Mouse (Mus musculus): ENCODE results near the gene Psap. TPM values are rescaled to one million over a fixed set of nuclear protein-coding genes. Genes with fewer than 3 reads are reported as not detected.

Gene Psap
- polyA plus RNA-seq, 1 experiment from 2014 or later: 235 TPM

DNA sequence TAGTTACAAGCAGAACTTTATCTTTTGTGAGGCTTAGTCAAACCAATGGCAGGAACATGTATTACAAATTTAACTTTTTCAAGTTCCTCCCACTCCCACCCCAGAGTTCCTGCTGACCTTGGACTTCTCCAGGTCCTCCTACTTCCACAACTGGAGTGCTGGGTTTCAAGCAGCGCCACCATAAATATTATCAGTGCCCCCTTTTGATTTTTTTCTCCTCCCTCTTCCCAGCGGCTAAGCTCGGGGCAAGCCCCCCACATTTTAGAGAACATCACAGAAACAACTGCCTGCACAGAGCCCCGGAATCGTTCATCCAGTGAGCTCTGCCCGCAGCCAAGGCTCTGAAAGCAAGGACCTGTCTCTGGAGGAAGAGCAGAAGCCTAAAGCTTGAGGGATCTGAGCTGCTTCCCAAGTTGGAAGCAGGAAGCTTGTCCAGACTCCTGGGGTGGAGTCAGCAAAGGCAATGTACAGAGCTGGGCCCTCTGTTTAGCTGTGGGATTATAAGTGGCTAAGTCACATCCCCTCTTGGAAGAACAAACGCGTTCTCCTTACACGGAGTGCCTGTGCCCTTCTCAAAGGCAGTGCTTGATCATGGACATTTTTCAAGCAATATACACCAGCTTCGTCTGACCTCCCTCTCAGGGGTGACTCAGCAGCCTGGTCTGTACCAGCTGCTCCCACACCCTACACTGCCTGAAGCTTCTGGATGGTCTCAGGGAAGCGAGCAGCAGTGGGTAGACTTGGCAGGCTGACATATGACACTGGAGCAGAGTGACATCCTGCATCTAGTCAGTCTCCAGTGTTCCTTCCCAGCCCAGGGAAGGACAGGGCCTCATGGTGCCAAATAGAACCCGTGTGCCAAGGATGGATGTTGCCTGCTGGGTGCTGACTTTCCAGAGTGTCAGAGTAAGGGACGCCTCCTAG lies 8.0 kb upstream of the Psap start:
- WGBS: 77% methylated on average over 13 of the region's 13 CpGs
- no peak for ATAC-seq
- H3K4me3 ChIP-seq (ENCODE audit: low read depth, low read length): no peak overlapping the region
- H3K9ac ChIP-seq (ENCODE audit: low read depth, low read length): no peak overlapping the region
- H3K4me1 ChIP-seq (ENCODE audit: control insufficient read depth, insufficient read depth, low read length): no peaks in the 10 kb centered on the region
- no peaks in the 10 kb centered on the region for H3K27me3 ChIP-seq (ENCODE audit: control insufficient read depth, insufficient read depth, low read depth, low read length)
- no peaks in the 10 kb centered on the region for H3K9me3 ChIP-seq (replicated peaks; ENCODE audit: control insufficient read depth, low read length, poor library complexity, severe bottlenecking)
- H3K4me2 ChIP-seq (ENCODE audit: low read length): no peak overlapping the region
- H3K27ac ChIP-seq (ENCODE audit: low read length): no peak overlapping the region
- no peaks in the 10 kb centered on the region for H3K36me3 ChIP-seq (ENCODE audit: control insufficient read depth, insufficient read depth, low read length)

DNA sequence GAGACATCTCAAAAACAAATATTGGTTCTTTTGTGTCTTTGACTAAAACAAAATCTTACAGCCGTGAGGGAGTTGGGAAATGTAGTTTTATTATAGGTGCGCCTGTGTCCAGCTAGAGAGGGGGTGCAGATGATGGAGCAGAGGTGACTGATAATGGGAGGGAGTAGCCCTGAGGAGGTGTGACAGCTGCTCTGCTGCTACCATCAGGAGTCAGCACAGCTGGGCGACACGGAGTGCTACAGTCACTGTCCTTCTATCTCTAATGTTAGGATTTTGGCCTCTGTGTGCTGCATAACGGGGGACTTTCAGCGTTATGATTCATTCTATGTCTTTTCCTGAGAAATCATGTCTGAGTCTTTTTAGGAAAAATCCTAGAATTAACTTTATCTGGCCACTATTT lies 6.4 kb upstream of the Psap start:
- WGBS: 81% methylated on average over 6 of the region's 6 CpGs
- Histone ChIP-seq H3K27ac (ENCODE audit: low read length) (no peak overlapping the region), H3K4me2 (ENCODE audit: low read length) (no peak overlapping the region), H3K4me1 (ENCODE audit: control insufficient read depth, insufficient read depth, low read length) (no peaks in the 10 kb centered on the region), H3K9ac (ENCODE audit: low read depth, low read length) (no peak overlapping the region), H3K36me3 (ENCODE audit: control insufficient read depth, insufficient read depth, low read length) (no peaks in the 10 kb centered on the region), H3K9me3 (replicated peaks; ENCODE audit: control insufficient read depth, low read length, poor library complexity, severe bottlenecking) (no peaks in the 10 kb centered on the region), H3K27me3 (ENCODE audit: control insufficient read depth, insufficient read depth, low read depth, low read length) (no peaks in the 10 kb centered on the region), H3K4me3 (ENCODE audit: low read depth, low read length) (no peak overlapping the region)
- ATAC-seq: no peak

DNA sequence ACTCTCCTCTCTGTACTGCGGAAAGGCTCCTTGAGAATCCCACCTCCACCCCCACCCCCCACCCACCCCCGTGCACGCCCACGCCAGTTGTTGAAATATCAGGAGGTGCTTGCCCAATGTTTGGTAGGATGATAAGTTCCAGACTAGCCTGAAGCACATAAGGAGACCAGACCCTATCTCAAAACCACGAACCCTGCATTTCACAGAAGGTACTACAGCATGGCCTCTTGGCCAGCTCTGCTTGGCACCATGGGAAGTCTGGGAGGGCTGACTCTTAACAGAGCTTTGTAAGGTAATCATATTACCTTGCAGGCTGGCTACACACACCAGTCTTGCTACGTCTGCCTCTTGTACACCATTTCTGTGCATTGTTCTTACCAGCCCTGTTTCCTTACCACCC lies 5.2 kb upstream of the Psap start:
- Histone ChIP-seq H3K36me3 (ENCODE audit: control insufficient read depth, insufficient read depth, low read length) (no peaks in the 10 kb centered on the region), H3K27ac (ENCODE audit: low read length) (no peak overlapping the region), H3K9ac (ENCODE audit: low read depth, low read length) (no peak overlapping the region), H3K9me3 (replicated peaks; ENCODE audit: control insufficient read depth, low read length, poor library complexity, severe bottlenecking) (no peaks in the 10 kb centered on the region), H3K4me2 (ENCODE audit: low read length) (no peak overlapping the region), H3K4me1 (ENCODE audit: control insufficient read depth, insufficient read depth, low read length) (no peaks in the 10 kb centered on the region), H3K27me3 (ENCODE audit: control insufficient read depth, insufficient read depth, low read depth, low read length) (no peaks in the 10 kb centered on the region), H3K4me3 (ENCODE audit: low read depth, low read length) (no peak overlapping the region)
- 75% methylated on average over 6 of the region's 6 CpGs for WGBS
- ATAC-seq: no peak

DNA sequence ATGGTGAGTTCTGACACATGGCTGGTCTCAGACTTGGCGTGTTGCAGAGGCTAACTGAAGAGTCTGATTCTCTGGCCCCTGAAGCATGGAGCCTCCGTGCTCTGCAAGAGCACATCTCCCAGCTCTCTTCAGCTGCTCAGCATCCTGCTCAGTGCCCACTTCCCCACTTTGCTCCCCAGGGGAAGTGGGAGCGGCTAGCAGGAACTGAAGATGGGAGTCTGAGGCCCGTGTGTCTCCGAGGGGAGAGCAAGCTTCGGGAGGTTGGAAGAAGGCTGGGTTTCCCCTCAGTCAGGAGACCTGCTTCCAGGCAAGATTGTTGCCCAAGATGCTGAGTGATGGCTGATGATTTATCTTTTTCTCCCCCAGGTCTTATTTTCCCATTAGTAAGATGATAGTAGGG lies 4.0 kb upstream of the Psap start:
- Histone ChIP-seq H3K36me3 (ENCODE audit: control insufficient read depth, insufficient read depth, low read length) (no peaks in the 10 kb centered on the region), H3K4me3 (ENCODE audit: low read depth, low read length) (no peak overlapping the region), H3K4me1 (ENCODE audit: control insufficient read depth, insufficient read depth, low read length) (peaks cover 2% of the 10 kb centered on the region), H3K27ac (ENCODE audit: low read length) (no peak overlapping the region), H3K27me3 (ENCODE audit: control insufficient read depth, insufficient read depth, low read depth, low read length) (no peaks in the 10 kb centered on the region), H3K9ac (ENCODE audit: low read depth, low read length) (no peak overlapping the region), H3K4me2 (ENCODE audit: low read length) (no peak overlapping the region), H3K9me3 (replicated peaks; ENCODE audit: control insufficient read depth, low read length, poor library complexity, severe bottlenecking) (no peaks in the 10 kb centered on the region)
- 74% methylated on average over 6 of the region's 6 CpGs for WGBS
- ATAC-seq: no peak

DNA sequence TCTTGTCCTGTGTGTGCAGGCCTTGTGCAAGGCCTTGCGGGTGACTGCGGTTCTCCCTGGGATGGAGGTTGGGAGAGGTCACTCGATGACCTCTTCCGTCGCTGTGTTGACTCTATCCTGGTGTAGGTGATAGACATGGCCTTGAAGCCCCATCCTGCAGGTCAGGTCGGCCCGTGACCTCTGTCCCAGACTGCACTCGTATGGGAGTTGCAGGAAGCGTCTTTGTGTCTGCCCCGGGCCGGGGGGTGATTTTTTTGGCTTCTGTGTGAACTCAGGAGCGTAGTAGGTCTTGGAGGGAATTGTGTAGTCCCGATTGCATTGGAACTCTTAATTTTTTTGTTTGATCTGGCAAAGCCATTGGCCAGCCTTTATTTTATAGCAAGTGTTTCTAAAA lies 576 bp downstream of the Psap start:
- Histone ChIP-seq H3K27me3 (ENCODE audit: control insufficient read depth, insufficient read depth, low read depth, low read length) (no peaks in the 10 kb centered on the region), H3K4me3 (ENCODE audit: low read depth, low read length) (peak overlapping the region; percentile 61), H3K27ac (ENCODE audit: low read length) (peak overlapping the region; percentile 93), H3K4me2 (ENCODE audit: low read length) (peak overlapping the region; percentile 67), H3K9me3 (replicated peaks; ENCODE audit: control insufficient read depth, low read length, poor library complexity, severe bottlenecking) (no peaks in the 10 kb centered on the region), H3K9ac (ENCODE audit: low read depth, low read length) (peak overlapping the region; percentile 69), H3K36me3 (ENCODE audit: control insufficient read depth, insufficient read depth, low read length) (no peaks in the 10 kb centered on the region), H3K4me1 (ENCODE audit: control insufficient read depth, insufficient read depth, low read length) (peaks cover 47% of the 10 kb centered on the region)
- ATAC-seq: no peak
- 10% methylated on average over 13 of the region's 13 CpGs for WGBS

DNA sequence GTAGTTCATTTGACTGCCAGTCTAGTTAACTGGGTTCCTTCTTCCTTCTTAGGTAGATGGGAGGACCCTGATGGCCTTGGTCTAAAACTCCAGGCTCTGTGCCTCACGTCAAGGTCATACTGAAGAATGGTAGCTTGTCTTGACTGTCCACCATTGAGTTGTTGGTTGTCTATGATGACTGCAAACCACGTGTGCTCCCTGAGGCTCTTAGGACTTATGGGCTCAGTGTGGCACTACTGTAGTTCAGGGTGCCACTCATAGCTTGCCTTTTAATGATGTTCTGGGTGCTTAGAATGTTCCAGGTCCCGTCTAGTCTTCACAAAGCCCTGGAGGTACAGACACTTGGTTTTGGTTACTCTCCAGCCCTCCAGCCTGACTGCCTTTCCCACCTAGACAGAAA lies 1.4 kb downstream of the Psap start:
- H3K27me3 ChIP-seq (ENCODE audit: control insufficient read depth, insufficient read depth, low read depth, low read length): no peaks in the 10 kb centered on the region
- no peak for ATAC-seq
- no peaks in the 10 kb centered on the region for H3K36me3 ChIP-seq (ENCODE audit: control insufficient read depth, insufficient read depth, low read length)
- 84% methylated on average over 3 of the region's 3 CpGs for WGBS
- H3K4me1 ChIP-seq (ENCODE audit: control insufficient read depth, insufficient read depth, low read length): peaks cover 52% of the 10 kb centered on the region
- H3K4me2 ChIP-seq (ENCODE audit: low read length): peak overlapping the region; percentile 67
- no peaks in the 10 kb centered on the region for H3K9me3 ChIP-seq (replicated peaks; ENCODE audit: control insufficient read depth, low read length, poor library complexity, severe bottlenecking)
- peak overlapping the region; percentile 61 for H3K4me3 ChIP-seq (ENCODE audit: low read depth, low read length)
- no peak overlapping the region for H3K27ac ChIP-seq (ENCODE audit: low read length)
- no peak overlapping the region for H3K9ac ChIP-seq (ENCODE audit: low read depth, low read length)

DNA sequence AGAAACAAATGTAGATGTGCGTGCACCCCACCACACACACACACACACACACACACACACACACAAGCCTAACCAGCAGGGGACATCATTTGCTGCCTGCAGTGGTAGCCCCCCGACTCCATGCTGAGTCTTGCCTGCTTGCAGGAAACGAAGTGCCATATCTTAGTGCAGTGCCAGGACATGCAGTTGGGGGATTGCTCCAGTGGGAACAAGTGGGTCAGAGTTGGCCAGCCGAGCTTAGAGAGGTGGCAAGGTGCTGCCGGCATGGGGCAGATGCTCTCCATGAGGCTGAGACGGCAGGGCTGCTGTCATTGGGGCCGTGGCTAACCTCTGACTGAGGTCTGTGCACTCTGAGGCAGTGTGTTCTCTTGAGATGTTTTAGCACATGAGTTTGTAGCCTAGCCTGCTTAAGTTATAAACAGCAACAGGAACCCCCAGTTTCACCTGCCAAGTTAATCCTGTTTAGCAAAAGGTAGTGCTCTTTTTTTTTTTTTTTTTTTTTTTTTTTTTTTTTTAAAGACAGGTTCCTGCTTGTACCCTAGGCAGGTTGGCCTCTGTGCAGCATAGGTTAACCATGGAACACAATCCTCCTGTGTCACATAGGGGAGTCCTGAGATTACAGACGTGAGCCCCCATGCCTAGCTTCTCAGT lies 2.0 kb downstream of the Psap start:
- ATAC-seq: no peak
- H3K4me1 ChIP-seq (ENCODE audit: control insufficient read depth, insufficient read depth, low read length): peaks cover 58% of the 10 kb centered on the region
- H3K27ac ChIP-seq (ENCODE audit: low read length): no peak overlapping the region
- peak overlapping the region; percentile 36; the same call in 1 of the 2 replicates for H3K9ac ChIP-seq (ENCODE audit: low read depth, low read length)
- H3K4me3 ChIP-seq (ENCODE audit: low read depth, low read length): peak overlapping the region; percentile 61
- H3K27me3 ChIP-seq (ENCODE audit: control insufficient read depth, insufficient read depth, low read depth, low read length): no peaks in the 10 kb centered on the region
- no peaks in the 10 kb centered on the region for H3K9me3 ChIP-seq (replicated peaks; ENCODE audit: control insufficient read depth, low read length, poor library complexity, severe bottlenecking)
- peak overlapping the region; percentile 67 for H3K4me2 ChIP-seq (ENCODE audit: low read length)
- 69% methylated on average over 8 of the region's 8 CpGs for WGBS
- no peaks in the 10 kb centered on the region for H3K36me3 ChIP-seq (ENCODE audit: control insufficient read depth, insufficient read depth, low read length)

DNA sequence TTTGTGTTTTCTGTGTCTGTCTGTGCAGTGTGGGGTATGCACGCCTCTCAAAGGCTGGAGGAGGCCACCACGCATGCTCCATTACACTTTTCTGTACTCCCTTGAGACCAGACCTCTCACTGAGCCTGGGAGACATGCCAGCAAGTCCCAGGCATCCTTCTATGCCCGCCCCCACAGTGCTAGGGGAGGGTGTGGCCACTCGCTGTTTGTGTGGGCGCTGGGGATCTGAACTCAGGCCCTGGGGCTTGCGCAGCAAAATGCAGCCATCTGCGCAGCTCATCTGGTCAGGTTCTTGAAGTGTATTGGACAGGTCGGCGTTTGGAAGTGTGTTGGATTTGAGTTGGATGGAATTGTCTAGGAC lies 2.5 kb downstream of the Psap start:
- ATAC-seq: no peak
- WGBS: 84% methylated on average over 9 of the region's 9 CpGs
- no peaks in the 10 kb centered on the region for H3K36me3 ChIP-seq (ENCODE audit: control insufficient read depth, insufficient read depth, low read length)
- no peaks in the 10 kb centered on the region for H3K27me3 ChIP-seq (ENCODE audit: control insufficient read depth, insufficient read depth, low read depth, low read length)
- H3K4me3 ChIP-seq (ENCODE audit: low read depth, low read length): peak overlapping the region; percentile 7; the same call in 1 of the 2 replicates
- peak overlapping the region; percentile 67 for H3K4me2 ChIP-seq (ENCODE audit: low read length)
- no peaks in the 10 kb centered on the region for H3K9me3 ChIP-seq (replicated peaks; ENCODE audit: control insufficient read depth, low read length, poor library complexity, severe bottlenecking)
- no peak overlapping the region for H3K27ac ChIP-seq (ENCODE audit: low read length)
- peaks cover 63% of the 10 kb centered on the region for H3K4me1 ChIP-seq (ENCODE audit: control insufficient read depth, insufficient read depth, low read length)
- H3K9ac ChIP-seq (ENCODE audit: low read depth, low read length): peak overlapping the region; percentile 36; the same call in 1 of the 2 replicates

DNA sequence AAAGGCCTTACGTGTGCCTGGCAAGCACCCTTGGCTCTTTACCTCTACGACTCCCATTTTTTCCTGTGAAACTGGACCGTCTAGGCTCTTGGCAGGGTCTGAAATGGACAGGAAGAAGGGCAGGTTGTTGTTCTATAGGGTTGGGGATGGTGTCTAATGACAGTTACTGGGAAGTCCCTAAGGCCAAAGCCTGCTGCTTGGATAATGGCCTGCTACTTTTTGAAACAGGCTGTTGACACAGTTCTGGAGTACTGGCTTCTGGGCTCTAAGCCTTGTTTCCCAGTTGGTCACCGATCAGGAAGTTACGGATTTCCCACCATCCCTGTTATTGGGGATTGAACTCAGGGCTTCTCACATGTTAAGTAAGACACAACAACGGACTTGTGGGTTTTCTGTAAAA lies 2.9 kb downstream of the Psap start:
- H3K9me3 ChIP-seq (replicated peaks; ENCODE audit: control insufficient read depth, low read length, poor library complexity, severe bottlenecking): no peaks in the 10 kb centered on the region
- 92% methylated on average over 6 of the region's 6 CpGs for WGBS
- peaks cover 68% of the 10 kb centered on the region for H3K4me1 ChIP-seq (ENCODE audit: control insufficient read depth, insufficient read depth, low read length)
- H3K27ac ChIP-seq (ENCODE audit: low read length): no peak overlapping the region
- no peak overlapping the region for H3K9ac ChIP-seq (ENCODE audit: low read depth, low read length)
- H3K36me3 ChIP-seq (ENCODE audit: control insufficient read depth, insufficient read depth, low read length): no peaks in the 10 kb centered on the region
- no peak overlapping the region for H3K4me3 ChIP-seq (ENCODE audit: low read depth, low read length)
- ATAC-seq: no peak
- no peaks in the 10 kb centered on the region for H3K27me3 ChIP-seq (ENCODE audit: control insufficient read depth, insufficient read depth, low read depth, low read length)
- peak overlapping the region; percentile 67 for H3K4me2 ChIP-seq (ENCODE audit: low read length)
